In genomic region chr10:95389805-95390204, GRCm38 (mm10) we compare ENCODE assay signal across 5 mouse cellular contexts. TPM values are rescaled to one million over a fixed set of nuclear protein-coding genes. Genes with fewer than 3 reads are reported as not detected.
DNase-seq lines count a peak whose midpoint lies in the region; ATAC-seq and TF ChIP-seq lines count a peak whose summit lies in the region.
"Not testable (repeated sequence)": the region's sequence is repeated elsewhere in the genome, so short reads cannot be mapped to it uniquely, and the experiment has no call there.

No protein-coding gene starts in this region.

- WGBS in hindbrain, postnatal 0 days = 94% methylated on average over 5 of the region's 5 CpGs

- H3K9me3 ChIP-seq in CH12.LX (replicated peaks; ENCODE audit: low read length); hindbrain, postnatal 0 days (ENCODE audit: low read length): not testable (repeated sequence)

- not testable (repeated sequence) for H3K9ac ChIP-seq in CH12.LX (ENCODE audit: insufficient read depth, low read depth); hindbrain, postnatal 0 days (replicated peaks; ENCODE audit: low read length)

- H3K79me2 ChIP-seq in CH12.LX (replicated peaks; ENCODE audit: control insufficient read depth, extremely low read depth, insufficient read depth, poor library complexity, severe bottlenecking); myocyte (ENCODE audit: control insufficient read depth, insufficient read depth): not testable (repeated sequence)

- H3ac ChIP-seq in myocyte (ENCODE audit: control insufficient read depth, insufficient read length) = not testable (repeated sequence)

- TF ChIP-seq POLR2A in CH12.LX (IDR thresholded peaks at IDR 0.05; ENCODE audit: low read depth, low read length); myocyte (IDR thresholded peaks at IDR 0.05; ENCODE audit: insufficient read length, low read depth): not testable (repeated sequence)

- H3K4me2 ChIP-seq in CH12.LX (ENCODE audit: insufficient read depth, low read depth, poor library complexity, severe bottlenecking); hindbrain, postnatal 0 days (ENCODE audit: low read depth, low read length): not testable (repeated sequence)
- peak overlapping the region; percentile 76 for H3K4me2 ChIP-seq in myocyte (ENCODE audit: low read depth)

- not testable (repeated sequence) for H3K27ac ChIP-seq in CH12.LX (ENCODE audit: insufficient read depth, low read depth); hindbrain, postnatal 0 days; left cerebral cortex, adult 2 months
- H3K27ac ChIP-seq in gastrocnemius, adult 2 months = peak overlapping the region; percentile 88

- intact Hi-C loops in gastrocnemius, adult 2 months (cut with DNase I) = loop anchor here (2.0 kb wide), 1 partner anchor 67 kb away; no protein-coding TSS in a partner anchor
- intact Hi-C loops in left cerebral cortex, adult 2 months (cut with DNase I) = not testable (repeated sequence)

- H3K27me3 ChIP-seq in CH12.LX (replicated peaks); hindbrain, postnatal 0 days (ENCODE audit: insufficient read depth, low read length); myocyte (ENCODE audit: control insufficient read depth, insufficient read depth, insufficient read length): not testable (repeated sequence)

- ATAC-seq in hindbrain, postnatal 0 days = not testable (repeated sequence)

- not testable (repeated sequence) for TF ChIP-seq EP300 in CH12.LX (IDR thresholded peaks at IDR 0.05; ENCODE audit: low read length)

- not testable (repeated sequence) for TF ChIP-seq RAD21 in CH12.LX (IDR thresholded peaks at IDR 0.05; ENCODE audit: low read depth, low read length)

- TF ChIP-seq CTCF in CH12.LX (conservative IDR thresholded peaks at IDR 0.05 in 1 of 2, IDR thresholded peaks at IDR 0.05 in 1 of 2; ENCODE audit: low read depth in 2 of 2, low read length in 2 of 2) = peak in 1 of 2 experiments; percentile 11; a peak in 1 of 4 replicates
- peak; percentile 42 for TF ChIP-seq CTCF in gastrocnemius, adult 2 months (IDR thresholded peaks at IDR 0.05)
- TF ChIP-seq CTCF in hindbrain, postnatal 0 days (IDR thresholded peaks at IDR 0.05; ENCODE audit: low read depth) = 0 out of 2 replicates have a peak, but pooled peaks have one; percentile 2
- peak; percentile 34 for TF ChIP-seq CTCF in left cerebral cortex, adult 2 months (IDR thresholded peaks at IDR 0.05)

- dilution Hi-C loops in CH12.LX (cut with MboI; ENCODE audit: extremely low pct_ligation_motif_present, extremely low pct_unique_long_range_greater_than_20kb, low sequenced_read_pairs) = not testable (repeated sequence)

- H3K4me3 ChIP-seq in CH12.LX (replicated peaks in 1 of 3; ENCODE audit: low read depth in 2 of 3, low read length in 2 of 3, poor library complexity in 1 of 3); gastrocnemius, adult 2 months; hindbrain, postnatal 0 days (ENCODE audit: low read length); left cerebral cortex, adult 2 months; myocyte: not testable (repeated sequence)

- DNase-seq in CH12.LX (ENCODE audit: extremely low read depth); gastrocnemius, adult 2 months; hindbrain, postnatal 0 days (ENCODE audit: low spot score); left cerebral cortex, adult 2 months (ENCODE audit: extremely low spot score in 1 of 2, low spot score in 2 of 2): not testable (repeated sequence)

- in situ Hi-C loops in CH12.LX (cut with MboI; ENCODE audit: low pct_ligation_motif_present, low pct_unique_long_range_greater_than_20kb, low sequenced_read_pairs) = not testable (repeated sequence)

- H3K36me3 ChIP-seq in CH12.LX (replicated peaks in 1 of 2; ENCODE audit: control insufficient read depth in 1 of 2, insufficient read depth in 1 of 2, low read length in 1 of 2); hindbrain, postnatal 0 days (ENCODE audit: insufficient read depth, low read length); myocyte (ENCODE audit: control insufficient read depth, insufficient read depth): not testable (repeated sequence)

- H3K4me1 ChIP-seq in CH12.LX (ENCODE audit: control insufficient read depth in 1 of 2, insufficient read depth in 2 of 2) = peaks cover 4 to 19% of the 10 kb centered on the region in 2 experiments; a peak in 3 of 4 replicates
- not testable (repeated sequence) for H3K4me1 ChIP-seq in hindbrain, postnatal 0 days (ENCODE audit: insufficient read depth, low read length)

TF ChIP-seq in CH12.LX, 34 proteins besides CTCF, POLR2A, EP300 and RAD21:
- peak; percentile 35; the same call in 1 of the 2 replicates for TF ChIP-seq BHLHE40 (IDR thresholded peaks at IDR 0.05; ENCODE audit: low read depth, low read length)
TF ChIP-seq in CH12.LX: peak in this region for 1; not testable (repeated sequence) for 33.

RNA-seq across cellular contexts. Expression of gene Socs2, which starts 27.2 kb away (rescaled TPM):
- total RNA-seq in CH12.LX (2012; rRNA removed) (7.8 and 8.1 TPM in 2 replicates), CH12.LX (2014; rRNA removed) (13.8 and 15.7 TPM in 2 replicates)
- polyA plus RNA-seq in CH12.LX (2012; ENCODE audit: insufficient read length, low read depth) (12.0 and 16.3 TPM in 2 replicates), myocyte (2012; fragmentation: generic; extraction: Trizol) (27.5 TPM)
- 10 to 100 TPM; 18.0 to 26.9 TPM for total RNA-seq in gastrocnemius, adult 2 months (2021)
- 51.7 and 57.0 TPM in 2 replicates for total RNA-seq in hindbrain, postnatal 0 days (2014; rRNA removed)
- 112 and 122 TPM in 2 replicates for polyA plus RNA-seq in hindbrain, postnatal 0 days (2015; fragmentation: Nextera tagmentation; extraction: Ambion mirVana)
- 10 to 100 TPM; 26.4 to 33.7 TPM for total RNA-seq in left cerebral cortex, adult 2 months (2021)
